Mouse (Mus musculus): ENCODE results near the gene Slc4a8. TPM values are rescaled to one million over a fixed set of nuclear protein-coding genes. Genes with fewer than 3 reads are reported as not detected.
A peak's percentile ranks its signal among the peaks of the same experiment; 100 is the strongest.

Slc4a8 gene
- polyA plus RNA-seq, 1 experiment from 2014 or later = 2.2 TPM

GRCm38 (mm10) chr15:100844336-100844735, 82.8 kb downstream of the Slc4a8 start:
- 71% methylated on average over 7 of the region's 7 CpGs for WGBS
- Histone ChIP-seq H3K9ac (ENCODE audit: low read length) (no peak overlapping the region), H3K9me3 (ENCODE audit: control insufficient read depth, low read length) (no peaks in the 10 kb centered on the region), H3K27ac (replicated peaks) (no peak overlapping the region), H3K4me1 (replicated peaks; ENCODE audit: control insufficient read depth, insufficient read depth) (no peaks in the 10 kb centered on the region), H3K27me3 (ENCODE audit: control insufficient read depth, insufficient read depth, low read length) (no peaks in the 10 kb centered on the region), H3K4me3 (ENCODE audit: low read depth, low read length) (no peak overlapping the region), H3K4me2 (replicated peaks; ENCODE audit: low read depth) (no peak overlapping the region), H3K36me3 (ENCODE audit: control insufficient read depth, insufficient read depth, low read length) (no peaks in the 10 kb centered on the region)
- TF ChIP-seq EP300 (optimal IDR thresholded peaks at IDR 0.05) (no peak), CTCF (IDR thresholded peaks at IDR 0.05; ENCODE audit: low read depth) (no peak)
- DNase-seq (ENCODE audit: low spot score) (no peak), ATAC-seq (ENCODE audit: low FRiP score, low TSS enrichment) (no peak)

- 44% methylated on average over 26 of the region's 26 CpGs for WGBS
- Histone ChIP-seq H3K9me3 (ENCODE audit: control insufficient read depth, low read length) (no peaks in the 10 kb centered on the region), H3K4me1 (replicated peaks; ENCODE audit: control insufficient read depth, insufficient read depth) (no peaks in the 10 kb centered on the region), H3K27ac (replicated peaks) (no peak overlapping the region), H3K9ac (ENCODE audit: low read length) (no peak overlapping the region), H3K4me3 (ENCODE audit: low read depth, low read length) (no peak overlapping the region), H3K27me3 (ENCODE audit: control insufficient read depth, insufficient read depth, low read length) (no peaks in the 10 kb centered on the region), H3K4me2 (replicated peaks; ENCODE audit: low read depth) (no peak overlapping the region), H3K36me3 (ENCODE audit: control insufficient read depth, insufficient read depth, low read length) (no peaks in the 10 kb centered on the region)
- DNase-seq (ENCODE audit: low spot score) (no peak), ATAC-seq (ENCODE audit: low FRiP score, low TSS enrichment) (0 out of 2 replicates have a peak, but pooled peaks have one; percentile 42)
- TF ChIP-seq CTCF (IDR thresholded peaks at IDR 0.05; ENCODE audit: low read depth) (no peak), EP300 (optimal IDR thresholded peaks at IDR 0.05) (no peak)
Observed at GRCm38 (mm10) chr15:100845049-100845879, 83.7 kb downstream of the Slc4a8 start.

GRCm38 (mm10) chr15:100847193-100847592, 85.6 kb downstream of the Slc4a8 start:
- no peak overlapping the region for H3K9ac ChIP-seq (ENCODE audit: low read length)
- H3K4me2 ChIP-seq (replicated peaks; ENCODE audit: low read depth) = no peak overlapping the region
- 88% methylated on average over 6 of the region's 6 CpGs for WGBS
- H3K36me3 ChIP-seq (ENCODE audit: control insufficient read depth, insufficient read depth, low read length) = no peaks in the 10 kb centered on the region
- TF ChIP-seq CTCF (IDR thresholded peaks at IDR 0.05; ENCODE audit: low read depth) (peak; percentile 42), EP300 (optimal IDR thresholded peaks at IDR 0.05) (no peak)
- DNase-seq (ENCODE audit: low spot score) = no peak
- H3K27me3 ChIP-seq (ENCODE audit: control insufficient read depth, insufficient read depth, low read length) = no peaks in the 10 kb centered on the region
- H3K4me3 ChIP-seq (ENCODE audit: low read depth, low read length) = no peak overlapping the region
- ATAC-seq (ENCODE audit: low FRiP score, low TSS enrichment) = no peak
- H3K4me1 ChIP-seq (replicated peaks; ENCODE audit: control insufficient read depth, insufficient read depth) = no peaks in the 10 kb centered on the region
- H3K27ac ChIP-seq (replicated peaks) = no peak overlapping the region
- H3K9me3 ChIP-seq (ENCODE audit: control insufficient read depth, low read length) = no peaks in the 10 kb centered on the region

- Histone ChIP-seq H3K36me3 (ENCODE audit: control insufficient read depth, insufficient read depth, low read length) (no peaks in the 10 kb centered on the region), H3K4me1 (replicated peaks; ENCODE audit: control insufficient read depth, insufficient read depth) (no peaks in the 10 kb centered on the region), H3K4me3 (ENCODE audit: low read depth, low read length) (no peak overlapping the region), H3K9ac (ENCODE audit: low read length) (no peak overlapping the region), H3K9me3 (ENCODE audit: control insufficient read depth, low read length) (no peaks in the 10 kb centered on the region), H3K27me3 (ENCODE audit: control insufficient read depth, insufficient read depth, low read length) (no peaks in the 10 kb centered on the region), H3K27ac (replicated peaks) (no peak overlapping the region), H3K4me2 (replicated peaks; ENCODE audit: low read depth) (no peak overlapping the region)
- TF ChIP-seq EP300 (optimal IDR thresholded peaks at IDR 0.05) (no peak), CTCF (IDR thresholded peaks at IDR 0.05; ENCODE audit: low read depth) (no peak)
- WGBS = 42% methylated on average over 3 of the region's 3 CpGs
- ATAC-seq (ENCODE audit: low FRiP score, low TSS enrichment) (no peak), DNase-seq (ENCODE audit: low spot score) (no peak)
Observed at GRCm38 (mm10) chr15:100857586-100857985, 96.0 kb downstream of the Slc4a8 start.

GRCm38 (mm10) chr15:100860856-100861255, 99.3 kb downstream of the Slc4a8 start:
- no peaks in the 10 kb centered on the region for H3K9me3 ChIP-seq (ENCODE audit: control insufficient read depth, low read length)
- no peak overlapping the region for H3K4me3 ChIP-seq (ENCODE audit: low read depth, low read length)
- no peaks in the 10 kb centered on the region for H3K4me1 ChIP-seq (replicated peaks; ENCODE audit: control insufficient read depth, insufficient read depth)
- H3K9ac ChIP-seq (ENCODE audit: low read length) = no peak overlapping the region
- no peak for ATAC-seq (ENCODE audit: low FRiP score, low TSS enrichment)
- H3K36me3 ChIP-seq (ENCODE audit: control insufficient read depth, insufficient read depth, low read length) = no peaks in the 10 kb centered on the region
- DNase-seq (ENCODE audit: low spot score) = no peak
- H3K27ac ChIP-seq (replicated peaks) = no peak overlapping the region
- no peak overlapping the region for H3K4me2 ChIP-seq (replicated peaks; ENCODE audit: low read depth)
- TF ChIP-seq CTCF (IDR thresholded peaks at IDR 0.05; ENCODE audit: low read depth) (no peak), EP300 (optimal IDR thresholded peaks at IDR 0.05) (no peak)
- 32% methylated on average over 5 of the region's 5 CpGs for WGBS
- no peaks in the 10 kb centered on the region for H3K27me3 ChIP-seq (ENCODE audit: control insufficient read depth, insufficient read depth, low read length)

- no peaks in the 10 kb centered on the region for H3K9me3 ChIP-seq (ENCODE audit: control insufficient read depth, low read length)
Observed at GRCm38 (mm10) chr15:100865556-100865955, 104.0 kb downstream of the Slc4a8 start.

More at GRCm38 (mm10) chr15:100865556-100865955, 104.0 kb downstream of the Slc4a8 start:
- Histone ChIP-seq H3K9ac (ENCODE audit: low read length) (no peak overlapping the region), H3K27me3 (ENCODE audit: control insufficient read depth, insufficient read depth, low read length) (no peaks in the 10 kb centered on the region), H3K4me1 (replicated peaks; ENCODE audit: control insufficient read depth, insufficient read depth) (0 out of 2 replicates have a peak, but pooled peaks cover 3% of the 10 kb centered on the region), H3K36me3 (ENCODE audit: control insufficient read depth, insufficient read depth, low read length) (no peaks in the 10 kb centered on the region), H3K4me3 (ENCODE audit: low read depth, low read length) (no peak overlapping the region), H3K4me2 (replicated peaks; ENCODE audit: low read depth) (no peak overlapping the region), H3K27ac (replicated peaks) (no peak overlapping the region)
- WGBS = 50% methylated on average over 3 of the region's 3 CpGs
- TF ChIP-seq EP300 (optimal IDR thresholded peaks at IDR 0.05) (no peak), CTCF (IDR thresholded peaks at IDR 0.05; ENCODE audit: low read depth) (peak; percentile 22; the same call in 1 of the 2 replicates)
- DNase-seq (ENCODE audit: low spot score) (no peak), ATAC-seq (ENCODE audit: low FRiP score, low TSS enrichment) (no peak)
